Mouse (Mus musculus) liver, adult 2 months (tissue): ENCODE results near the gene Cd244a.

Experiments
- CTCF ChIP-seq: fragments of 200-500 bp; IDR thresholded peaks from 2 replicates; pipeline ENCODE4 v1.5.1; 2011; ENCODE audit warnings: low read depth, low read length, control low read depth
- POLR2A ChIP-seq: fragments of 200-500 bp; IDR thresholded peaks from 2 replicates; pipeline ENCODE4 v1.6.1; 2011; ENCODE audit warnings: low read length, control low read depth; ENCODE audit not compliant: insufficient read depth; ENCODE audit errors: extremely low read depth

DNA sequence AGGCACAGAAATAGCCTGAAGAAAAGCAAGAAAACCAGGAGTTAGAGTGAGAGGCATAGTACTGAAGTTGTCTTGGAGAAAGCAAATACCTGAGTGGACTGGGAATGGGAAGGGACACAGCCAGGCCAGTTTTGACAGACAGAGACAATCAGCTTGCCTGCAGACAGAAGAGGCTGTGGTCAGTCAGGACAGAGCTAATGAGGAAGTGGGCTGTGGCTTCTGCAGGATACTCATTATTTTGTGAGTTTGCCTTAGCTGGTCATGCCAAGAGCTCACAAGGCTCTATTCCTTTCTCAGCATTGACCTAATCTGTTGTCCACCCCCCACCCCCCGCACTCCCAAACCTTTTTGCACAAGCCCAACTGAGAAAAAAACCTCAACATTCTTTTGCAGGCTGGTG, 2.2 kb downstream of the Cd244a start:
- no peak for TF ChIP-seq CTCF
- no peak for TF ChIP-seq POLR2A
